Mouse (Mus musculus): ENCODE results near the gene Vcl.

Gene Vcl

GRCm38 (mm10) chr14:21017871-21018270 lies 88.7 kb downstream of the Vcl start:
- no peak for DNase-seq

GRCm38 (mm10) chr14:21018977-21019376 lies 89.8 kb downstream of the Vcl start:
- DNase-seq = no peak

GRCm38 (mm10) chr14:21020435-21020834 lies 91.2 kb downstream of the Vcl start:
- DNase-seq = no peak

- no peak for DNase-seq
Observed at GRCm38 (mm10) chr14:21027542-21027941, 98.3 kb downstream of the Vcl start.

GRCm38 (mm10) chr14:21029025-21029659 lies 99.9 kb downstream of the Vcl start:
- DNase-seq = no peak

GRCm38 (mm10) chr14:21031783-21032511 lies 102.7 kb downstream of the Vcl start:
- DNase-seq = no peak

- no peak for DNase-seq
Observed at GRCm38 (mm10) chr14:21034271-21034670, 105.1 kb downstream of the Vcl start.

- no peak for DNase-seq
Observed at GRCm38 (mm10) chr14:21034791-21035190, 105.6 kb downstream of the Vcl start.

- no peak for DNase-seq
Observed at GRCm38 (mm10) chr14:21039077-21039476, 109.9 kb downstream of the Vcl start.

- no peak for DNase-seq
Observed at GRCm38 (mm10) chr14:21039623-21040022, 110.4 kb downstream of the Vcl start.

- DNase-seq = no peak
Observed at GRCm38 (mm10) chr14:21047840-21048239, 118.6 kb downstream of the Vcl start.

- no peak for DNase-seq
Observed at GRCm38 (mm10) chr14:21048879-21049278, 119.7 kb downstream of the Vcl start.

- DNase-seq = peak; percentile 46
Observed at GRCm38 (mm10) chr14:21050734-21051133, 121.5 kb downstream of the Vcl start.

- no peak for DNase-seq
Observed at GRCm38 (mm10) chr14:21051380-21052111, 122.3 kb downstream of the Vcl start.

- DNase-seq = peak; percentile 88
Observed at GRCm38 (mm10) chr14:21052112-21052780, 123.0 kb downstream of the Vcl start, which contains the start of the genes Ap3m1 and Adk. Gene Ap3m1, minus strand, starts transcription at chr14:21052508. Gene Adk, plus strand, starts transcription at chr14:21052574.

GRCm38 (mm10) chr14:21052781-21053130 lies 123.6 kb downstream of the Vcl start:
- peak; percentile 63 for DNase-seq

- DNase-seq = no peak
Observed at GRCm38 (mm10) chr14:21053151-21053550, 124.0 kb downstream of the Vcl start.

- DNase-seq = no peak
Observed at GRCm38 (mm10) chr14:21053586-21053985, 124.4 kb downstream of the Vcl start.

GRCm38 (mm10) chr14:21058972-21059371 lies 129.8 kb downstream of the Vcl start:
- DNase-seq = no peak

GRCm38 (mm10) chr14:21062766-21063513 lies 133.7 kb downstream of the Vcl start:
- no peak for DNase-seq

GRCm38 (mm10) chr14:21064321-21064720 lies 135.1 kb downstream of the Vcl start:
- DNase-seq = no peak

GRCm38 (mm10) chr14:21065490-21066162 lies 136.4 kb downstream of the Vcl start:
- no peak for DNase-seq

All from right cerebral cortex, postnatal 4 days (tissue).